Mouse (Mus musculus) brown adipose tissue, adult 24 weeks (tissue): ENCODE measurements around the gene Errfi1. TPM values are rescaled to one million over a fixed set of nuclear protein-coding genes. Genes with fewer than 3 reads are reported as not detected.

Experiments
- H3K27ac ChIP-seq: fragments of 200-500 bp; replicated peaks from 2 replicates; pipeline ENCODE4 v1.5.1; 2012; ENCODE audit warnings: low read depth, mild to moderate bottlenecking, low read length
- H3K4me1 ChIP-seq: fragments of 200-500 bp; 2 replicates; pipeline ENCODE4 v1.6.1; 2012; ENCODE audit warnings: low read length, mixed read lengths; ENCODE audit not compliant: control insufficient read depth, insufficient read depth, insufficient read length
- H3K4me3 ChIP-seq: fragments of 200-500 bp; 2 replicates; pipeline ENCODE4 v1.5.1; 2012; ENCODE audit warnings: low read depth, mild to moderate bottlenecking, low read length, moderate library complexity; ENCODE audit not compliant: insufficient read depth
- polyA plus RNA-seq: library from polyadenylated mRNA; stranded (reverse); fragments of >200 nt; gene quantifications from 2 replicates; pipeline ENCODE4 v1.2.4, GENCODE M21; 2012; ENCODE audit not compliant: missing spikeins, insufficient read depth, insufficient read length

Gene Errfi1
- polyA plus RNA-seq, 1 experiment, result 32.1 TPM

DNA sequence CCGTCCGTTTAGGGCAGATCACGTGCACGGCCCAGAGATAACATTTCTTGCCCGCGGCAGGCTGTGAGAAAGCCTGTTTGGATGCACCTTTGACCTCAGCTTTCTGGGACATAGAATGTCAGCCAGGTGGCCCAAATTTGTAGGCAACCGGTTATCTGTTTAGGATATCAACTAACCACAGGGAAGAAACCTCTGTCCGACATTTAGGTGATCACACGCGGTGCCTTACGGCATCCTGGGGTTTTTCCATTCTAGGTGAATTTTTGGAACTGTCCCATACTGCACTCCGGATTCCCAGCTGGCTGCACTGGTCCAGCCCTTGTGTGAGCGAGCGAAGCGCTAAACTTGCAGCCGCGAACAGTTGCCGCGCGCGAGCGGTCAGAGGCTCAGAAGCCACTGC, 25.9 kb downstream of the Errfi1 start:
- no peak overlapping the region for H3K27ac ChIP-seq
- H3K4me3 ChIP-seq, result no peak overlapping the region
- no peaks in the 10 kb centered on the region for H3K4me1 ChIP-seq

DNA sequence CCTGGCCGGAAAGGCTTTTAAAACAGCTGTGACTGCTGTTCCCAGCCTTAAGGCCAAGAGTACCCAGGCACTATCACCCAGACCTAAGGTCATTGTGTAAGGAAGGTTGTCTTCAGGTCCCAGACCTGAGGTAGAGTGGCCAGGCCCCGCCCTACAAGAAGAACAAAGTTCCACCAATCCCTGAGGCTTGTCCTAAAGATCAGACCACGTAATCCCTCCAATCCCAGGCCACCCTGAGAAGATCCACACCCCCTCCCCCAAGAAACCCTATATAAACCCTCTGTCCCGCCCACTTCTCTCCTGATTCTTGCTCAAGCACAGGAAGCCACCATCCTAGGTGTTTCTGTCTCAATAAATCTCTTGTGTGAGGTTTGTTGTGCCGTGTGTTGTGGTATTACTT, 26.6 kb downstream of the Errfi1 start:
- no peaks in the 10 kb centered on the region for H3K4me1 ChIP-seq
- no peak overlapping the region for H3K27ac ChIP-seq
- H3K4me3 ChIP-seq, result no peak overlapping the region

DNA sequence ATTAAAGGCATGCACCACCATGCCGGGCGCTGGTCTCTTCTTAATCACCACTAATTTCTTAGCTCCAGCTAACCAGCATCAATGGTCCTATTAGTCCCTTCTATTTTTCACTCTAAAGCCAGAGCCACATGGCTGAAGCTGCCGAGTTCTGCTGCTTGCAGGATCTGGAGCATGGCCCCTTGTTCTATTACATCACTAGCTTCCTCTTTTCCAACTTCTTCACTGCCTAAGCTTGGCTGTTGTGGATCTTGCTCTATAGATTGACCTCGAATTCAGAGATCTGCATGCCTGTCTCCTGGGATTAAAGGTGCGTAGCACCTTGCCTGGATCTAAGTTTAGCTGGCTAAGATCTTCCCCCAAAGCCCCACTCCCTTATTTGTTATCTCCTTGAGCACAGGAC, 28.9 kb downstream of the Errfi1 start:
- H3K4me1 ChIP-seq, result no peaks in the 10 kb centered on the region
- no peak overlapping the region for H3K27ac ChIP-seq
- no peak overlapping the region for H3K4me3 ChIP-seq

DNA sequence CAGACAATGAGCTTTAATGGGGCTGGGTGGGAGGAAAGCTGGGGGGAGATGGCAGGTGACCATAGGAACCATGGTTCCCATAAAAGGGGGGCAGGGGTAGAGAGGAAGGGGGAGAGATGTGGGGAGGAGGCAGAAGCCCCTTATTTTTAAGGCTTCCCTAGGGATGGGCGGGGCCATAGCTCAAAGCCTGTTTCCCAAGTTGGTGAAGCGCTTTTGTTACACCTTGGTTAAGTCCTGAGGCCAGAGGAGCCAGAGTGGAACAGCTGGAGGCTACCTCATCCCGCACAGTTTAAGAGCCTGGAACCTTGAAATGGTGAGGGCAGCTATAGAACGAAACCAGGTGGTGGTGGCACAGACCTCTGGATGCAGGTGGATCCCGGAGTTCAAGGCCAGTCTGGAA, 34.2 kb downstream of the Errfi1 start:
- H3K4me3 ChIP-seq, result no peak overlapping the region
- no peak overlapping the region for H3K27ac ChIP-seq
- H3K4me1 ChIP-seq, result no peaks in the 10 kb centered on the region

DNA sequence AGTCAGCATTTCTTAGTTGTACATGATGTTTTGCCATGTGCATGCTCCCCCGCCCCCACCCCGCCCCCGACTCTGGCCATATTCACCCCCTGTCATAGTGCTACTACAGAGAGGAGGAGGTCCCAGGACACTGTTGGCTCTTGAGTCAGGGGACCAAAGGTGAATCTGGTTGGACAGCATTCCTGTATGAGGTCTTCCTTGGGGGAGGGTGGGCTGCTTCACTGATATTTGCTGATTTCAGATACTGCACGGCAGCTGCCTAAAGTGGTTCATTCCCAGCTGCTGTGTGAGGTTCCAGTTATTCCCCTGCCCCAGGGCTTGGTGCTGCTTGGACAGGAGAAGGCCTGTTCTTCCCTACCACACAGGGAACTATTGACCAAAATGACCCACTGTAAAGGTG, 34.8 kb downstream of the Errfi1 start:
- no peak overlapping the region for H3K4me3 ChIP-seq
- H3K27ac ChIP-seq, result no peak overlapping the region
- H3K4me1 ChIP-seq, result no peaks in the 10 kb centered on the region

DNA sequence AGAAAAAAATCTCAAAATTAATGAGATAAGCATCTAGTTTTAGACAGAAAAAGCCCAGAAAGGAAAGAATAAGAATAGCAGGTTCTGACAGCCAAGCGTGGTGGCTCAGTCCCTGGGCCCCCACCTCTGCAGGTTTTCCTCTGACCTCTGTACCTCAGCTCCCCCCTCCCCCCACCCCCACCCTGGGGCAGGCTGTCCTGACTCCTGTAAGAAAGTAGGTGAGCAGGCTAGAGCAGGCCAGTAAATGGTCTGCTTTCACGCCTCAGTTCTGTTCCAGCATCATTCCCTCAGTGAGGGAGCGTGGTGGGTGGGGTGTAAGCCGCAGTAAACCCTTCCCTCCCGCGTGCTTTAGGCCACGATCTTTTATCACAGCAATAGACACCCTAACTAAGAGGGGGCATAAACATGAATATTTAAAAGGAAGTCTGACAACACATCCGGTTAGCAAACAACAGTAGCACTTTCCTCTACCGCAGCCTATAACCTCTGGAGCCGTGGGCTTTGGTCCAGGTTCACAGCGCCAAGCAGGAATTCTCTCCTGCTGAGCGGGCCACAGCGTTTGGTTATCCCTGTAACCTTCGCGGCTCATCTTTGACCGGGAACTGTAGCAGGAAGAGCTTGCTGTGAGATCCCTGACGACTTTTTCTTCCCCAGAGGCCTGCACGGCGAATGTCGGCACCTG, 35.7 kb downstream of the Errfi1 start:
- Histone ChIP-seq H3K4me1 (no peaks in the 10 kb centered on the region), H3K4me3 (peak overlapping the region; percentile 46), H3K27ac (0 out of 2 replicates have a peak overlapping the region, but pooled peaks have one; percentile 45)

DNA sequence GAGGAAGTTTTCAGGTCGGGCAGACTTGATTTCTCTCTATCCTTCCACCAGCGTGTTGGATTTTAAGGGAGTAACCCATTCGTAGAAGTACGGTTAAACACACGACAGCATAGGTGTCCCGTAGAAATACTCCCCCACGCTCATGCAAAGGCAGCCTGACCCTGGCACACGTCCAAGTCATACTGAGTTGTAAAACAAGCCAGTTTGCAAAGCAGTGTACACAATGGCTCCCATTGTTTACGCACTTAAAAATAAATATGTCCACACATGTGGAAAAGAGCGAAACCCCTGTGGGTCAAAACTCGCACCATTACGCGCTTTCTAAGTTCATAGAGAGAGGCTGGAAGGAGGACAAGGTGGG, 36.2 kb downstream of the Errfi1 start:
- H3K4me3 ChIP-seq, result peak overlapping the region; percentile 46
- no peak overlapping the region for H3K27ac ChIP-seq
- H3K4me1 ChIP-seq, result no peaks in the 10 kb centered on the region

DNA sequence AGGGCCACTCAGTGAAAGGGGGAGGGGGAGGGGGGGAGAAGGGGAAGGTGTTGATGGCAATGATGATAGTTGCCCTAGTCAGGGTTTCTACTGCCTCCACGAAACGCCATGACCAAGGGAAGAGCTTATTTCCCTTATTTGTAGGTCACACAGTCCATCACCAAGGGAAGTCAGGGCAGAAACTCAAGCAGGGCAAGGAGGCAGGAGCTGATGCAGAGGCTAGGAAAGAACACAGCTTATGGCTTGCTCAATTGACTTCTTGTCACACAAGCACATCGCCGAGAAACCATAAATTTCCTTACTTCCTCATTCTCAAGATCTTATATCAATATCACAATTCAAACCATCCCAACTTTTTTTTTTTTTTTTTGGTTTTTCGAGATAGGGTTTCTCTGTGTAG, 37.6 kb downstream of the Errfi1 start:
- H3K4me1 ChIP-seq, result no peaks in the 10 kb centered on the region
- no peak overlapping the region for H3K27ac ChIP-seq

DNA sequence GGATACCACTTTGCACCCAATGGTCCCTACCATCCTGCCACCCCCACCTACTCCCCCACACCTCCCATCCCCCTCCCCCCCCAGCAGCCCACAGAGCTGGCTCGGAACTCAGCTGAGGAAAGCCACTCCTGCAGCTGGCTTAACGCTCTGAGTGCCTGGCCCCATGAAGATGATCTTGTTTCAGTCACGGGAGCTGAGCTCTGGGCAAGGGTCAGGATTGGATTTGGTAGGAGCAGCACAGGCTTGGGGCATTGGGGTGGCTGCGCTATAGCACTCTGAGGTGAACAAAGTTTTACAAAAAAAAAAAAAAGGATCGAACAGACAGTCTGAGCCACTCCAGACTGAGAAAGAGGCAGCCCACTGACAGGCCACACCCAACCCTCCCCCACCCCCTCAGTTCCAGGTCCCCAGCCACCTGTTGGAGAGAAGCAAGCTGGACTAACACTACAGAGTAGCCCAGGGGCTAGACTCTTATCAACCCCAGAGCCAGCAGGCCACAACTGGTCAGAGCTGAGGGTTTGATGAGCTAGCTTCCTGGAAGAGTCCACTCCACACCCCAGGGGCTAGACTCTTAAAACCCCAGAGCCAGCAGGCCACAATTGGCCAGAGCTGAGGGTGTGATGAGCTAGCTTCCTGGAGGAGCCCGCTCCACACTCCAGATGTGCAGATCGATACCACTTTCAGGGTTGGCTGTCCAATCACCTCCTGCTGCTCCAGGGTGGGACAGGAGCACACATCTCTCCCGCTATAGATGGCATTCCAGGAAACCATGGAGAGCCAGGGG, 41.2 kb downstream of the Errfi1 start:
- H3K27ac ChIP-seq, result no peak overlapping the region
- no peaks in the 10 kb centered on the region for H3K4me1 ChIP-seq
- H3K4me3 ChIP-seq, result no peak overlapping the region

More for the DNA sequence above, 37.6 kb downstream of the Errfi1 start:
- H3K4me3 ChIP-seq, result no peak overlapping the region

DNA sequence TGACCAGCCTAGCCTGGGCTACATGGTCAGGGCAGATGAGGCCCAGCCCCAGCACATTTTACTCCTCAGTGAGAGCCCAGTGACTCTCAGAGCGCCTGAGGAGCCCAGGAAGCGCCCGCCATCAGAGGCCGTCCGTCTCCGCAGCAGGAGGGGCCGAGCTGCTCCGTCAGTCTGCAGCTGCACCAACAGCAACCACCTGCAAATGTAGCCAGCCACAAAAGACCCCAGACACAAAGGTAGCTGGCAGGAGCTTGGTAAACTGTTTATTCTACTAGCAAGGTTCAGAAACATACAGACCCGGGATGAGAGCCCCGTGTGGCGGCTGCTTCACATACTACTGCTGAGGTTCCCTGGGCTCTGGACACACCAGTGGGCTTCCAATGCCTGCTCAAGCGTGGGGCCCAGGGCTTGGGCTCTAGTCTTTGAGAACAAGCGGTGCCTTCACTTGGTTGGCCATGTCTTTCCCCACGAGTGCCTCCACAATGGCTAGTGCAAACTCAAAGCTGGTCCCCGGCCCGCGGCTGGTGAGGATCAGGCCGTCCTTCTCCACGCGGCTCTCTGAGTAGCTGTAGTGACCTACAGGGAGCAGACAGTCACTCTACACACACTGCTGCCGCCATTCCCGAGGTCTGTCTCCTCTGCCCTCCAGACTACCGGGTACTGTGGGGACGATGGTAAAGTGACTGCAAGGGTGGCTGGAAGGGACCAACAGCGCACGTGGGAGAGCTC, 43.3 kb downstream of the Errfi1 start:
- H3K4me1 ChIP-seq, result no peaks in the 10 kb centered on the region
- H3K4me3 ChIP-seq, result no peak overlapping the region
- no peak overlapping the region for H3K27ac ChIP-seq

DNA sequence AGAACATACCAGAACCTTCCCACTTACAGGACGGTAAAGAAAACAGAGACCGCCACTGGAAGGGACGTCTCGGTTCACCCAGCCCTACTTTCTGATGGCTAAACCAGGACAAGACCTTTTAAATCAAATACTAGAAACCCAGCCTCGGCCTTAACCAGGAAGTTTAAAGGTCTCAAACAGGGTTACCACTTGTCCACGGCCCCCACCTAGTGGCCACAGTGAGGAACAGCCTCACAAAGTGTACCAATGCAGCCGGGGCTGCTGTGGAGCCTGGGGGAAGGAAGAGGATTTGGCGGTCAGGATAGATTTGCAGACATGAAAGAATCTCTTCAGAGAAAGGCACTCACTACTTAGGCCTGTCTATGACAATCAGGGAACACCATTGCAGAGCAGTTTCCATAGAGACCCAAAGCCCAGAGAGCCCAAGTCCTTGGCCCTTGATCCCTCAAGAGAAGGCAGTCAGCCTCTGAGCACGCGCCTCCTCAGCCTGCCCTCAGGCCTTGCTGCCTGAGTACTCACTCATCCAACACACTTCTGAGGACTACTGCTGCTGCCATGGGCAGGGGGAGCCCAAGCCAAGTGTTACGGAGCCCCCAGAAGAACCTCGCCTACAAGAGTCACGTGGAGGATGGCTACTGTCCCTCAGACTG, 45.1 kb downstream of the Errfi1 start:
- Histone ChIP-seq H3K4me1 (no peaks in the 10 kb centered on the region), H3K27ac (no peak overlapping the region), H3K4me3 (no peak overlapping the region)

DNA sequence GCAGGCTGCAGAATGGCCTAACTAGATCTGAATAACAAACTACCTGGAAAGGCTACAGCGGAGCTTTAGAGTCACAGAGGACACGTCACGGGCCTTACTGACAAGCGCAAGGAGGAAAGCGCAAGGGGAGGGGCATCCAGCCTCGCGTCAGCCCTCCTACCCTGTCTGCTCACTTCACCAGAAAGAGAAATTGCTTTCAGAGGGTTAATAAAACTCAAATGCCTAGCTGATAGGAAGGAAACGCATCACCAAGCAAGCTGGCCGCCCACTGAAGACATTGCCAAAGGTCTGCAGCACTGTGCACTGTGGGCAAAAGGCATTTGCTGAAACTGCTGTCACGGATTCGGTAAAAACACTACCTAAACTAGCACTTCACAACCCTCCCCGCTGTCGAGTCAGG, 46.8 kb downstream of the Errfi1 start:
- Histone ChIP-seq H3K27ac (no peak overlapping the region), H3K4me3 (no peak overlapping the region), H3K4me1 (no peaks in the 10 kb centered on the region)

DNA sequence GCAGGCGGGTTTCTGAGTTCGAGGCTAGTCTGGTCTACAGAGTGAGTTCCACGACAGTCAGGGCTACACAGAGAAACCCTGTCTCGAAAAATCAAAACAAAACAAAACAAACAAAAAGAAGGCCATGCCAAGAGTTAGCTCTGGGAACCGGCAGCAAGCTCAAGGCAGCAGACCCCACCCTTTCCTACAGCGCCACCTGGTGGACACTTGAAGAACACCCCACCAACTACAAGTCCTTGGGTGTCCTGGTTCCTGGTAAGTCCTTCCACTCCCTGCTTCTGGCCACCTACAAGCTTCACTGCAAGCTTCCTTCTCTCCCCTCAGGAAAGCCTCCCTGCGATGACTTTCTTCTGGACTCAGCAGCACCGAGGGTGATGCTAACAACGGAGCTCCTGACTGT, 47.9 kb downstream of the Errfi1 start:
- no peaks in the 10 kb centered on the region for H3K4me1 ChIP-seq
- H3K27ac ChIP-seq, result no peak overlapping the region
- H3K4me3 ChIP-seq, result no peak overlapping the region

DNA sequence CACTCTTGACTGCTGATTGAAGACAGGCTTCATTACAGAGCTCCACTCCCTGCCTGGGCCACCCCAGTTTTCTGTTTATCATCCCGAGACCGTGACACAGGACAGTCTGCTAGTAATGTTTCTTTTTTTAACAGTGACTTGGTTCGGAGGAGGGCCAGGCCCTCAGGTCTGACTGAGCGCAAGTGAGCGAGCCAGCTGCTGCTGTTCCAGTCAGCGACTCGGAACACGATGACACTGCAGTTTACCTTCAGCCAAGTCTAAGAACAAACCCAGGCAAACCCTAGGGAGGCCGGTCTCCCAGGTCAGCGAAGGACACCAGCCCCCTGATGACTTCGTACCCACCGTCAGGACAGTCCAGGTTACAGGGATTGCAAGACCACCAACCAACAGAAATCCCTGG, 48.3 kb downstream of the Errfi1 start:
- H3K27ac ChIP-seq, result no peak overlapping the region
- H3K4me3 ChIP-seq, result no peak overlapping the region
- H3K4me1 ChIP-seq, result no peaks in the 10 kb centered on the region

DNA sequence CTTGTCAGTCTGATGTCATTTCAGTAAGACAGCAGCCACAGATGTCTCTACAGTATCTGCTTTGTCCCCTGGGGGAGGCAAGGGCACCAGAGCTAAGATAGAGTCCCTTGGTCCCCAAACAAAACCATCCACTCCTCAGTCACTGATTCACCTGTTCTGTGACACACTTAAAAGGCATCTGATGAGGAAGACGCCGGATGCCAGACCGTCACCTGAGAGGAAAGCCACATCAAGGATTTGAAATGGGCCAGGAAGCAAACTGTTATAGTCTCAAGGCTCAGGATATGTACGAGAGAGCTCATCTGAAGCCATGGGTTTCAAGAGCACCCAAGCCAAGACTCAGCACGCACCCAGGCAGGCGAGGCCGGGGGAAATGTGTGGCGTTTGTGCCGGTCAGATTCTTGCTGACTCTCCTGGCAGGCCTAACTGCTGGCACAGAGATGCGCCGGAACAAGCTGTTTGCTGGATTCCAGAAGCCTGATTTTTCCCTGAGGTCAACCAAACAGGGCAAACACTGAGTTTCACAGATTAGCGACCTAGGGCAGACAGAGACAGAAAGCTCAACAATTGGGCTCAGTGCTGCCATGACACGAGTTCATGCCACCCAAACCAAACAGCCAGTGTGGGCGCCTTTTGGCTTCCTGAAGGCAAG, 49.5 kb downstream of the Errfi1 start:
- Histone ChIP-seq H3K27ac (0 out of 2 replicates have a peak overlapping the region, but pooled peaks have one; percentile 15), H3K4me1 (no peaks in the 10 kb centered on the region), H3K4me3 (no peak overlapping the region)
